Mouse (Mus musculus): ENCODE data around the gene Uqcc3.
"Not testable (repeated sequence)": the region's sequence is repeated elsewhere in the genome, so short reads cannot be mapped to it uniquely, and the experiment has no call there.

GRCm38 (mm10) chr19:8870381-8870780 is 10.3 kb downstream of the Uqcc3 start:
- not testable (repeated sequence) for TF ChIP-seq GATA1 (IDR thresholded peaks at IDR 0.05; ENCODE audit: borderline replicate concordance, low read length); FLI1 (IDR thresholded peaks at IDR 0.05; ENCODE audit: low read length)
